Mouse (Mus musculus) heart, adult 2 months (tissue): ENCODE measurements around the gene Aldh16a1. TPM values are rescaled to one million over a fixed set of nuclear protein-coding genes. Genes with fewer than 3 reads are reported as not detected.

Experiments used
- DNase-seq, 2 experiments: peaks; one replicate each; pipeline ENCODE4 v3.0.0; 2021
- H3K27ac ChIP-seq: fragments of 200-600 bp; 2 replicates; pipeline ENCODE4 v1.8.1; 2022
- H3K27me3 ChIP-seq: fragments of 200-500 bp; 2 replicates; pipeline ENCODE4 v1.6.1; 2012; ENCODE audit warnings: mild to moderate bottlenecking, low read length, inconsistent platforms, mixed read lengths; ENCODE audit not compliant: control insufficient read depth, insufficient read depth
- H3K36me3 ChIP-seq: fragments of 200-500 bp; 2 replicates; pipeline ENCODE4 v1.6.1; 2012; ENCODE audit warnings: low read length, inconsistent platforms; ENCODE audit not compliant: control insufficient read depth, insufficient read depth
- H3K4me1 ChIP-seq: fragments of 200-500 bp; 2 replicates; pipeline ENCODE4 v1.6.1; 2011; ENCODE audit warnings: low read length; ENCODE audit not compliant: control insufficient read depth, insufficient read depth
- H3K4me3 ChIP-seq: fragments of 200-600 bp; 2 replicates; pipeline ENCODE4 v1.8.1; 2022
- H3K79me2 ChIP-seq: fragments of 200-500 bp; replicated peaks from 2 replicates; pipeline ENCODE4 v1.6.1; 2012; ENCODE audit warnings: mild to moderate bottlenecking, inconsistent platforms, low read length, moderate library complexity, mixed read lengths; ENCODE audit not compliant: control insufficient read depth, insufficient read depth
- H3K9ac ChIP-seq: fragments of 200-500 bp; 2 replicates; pipeline ENCODE4 v1.6.1; 2012; ENCODE audit warnings: low read depth, mild to moderate bottlenecking, control low read depth, inconsistent platforms, low read length, mixed read lengths
- CTCF ChIP-seq: fragments of 200-600 bp; IDR thresholded peaks from 2 replicates; pipeline ENCODE4 v1.8.1; 2022; ENCODE audit warnings: antibody characterized with exemption, mild to moderate bottlenecking, moderate library complexity
- EP300 ChIP-seq: fragments of 200-500 bp; IDR thresholded peaks from 2 replicates; pipeline ENCODE4 v1.6.1; 2011; ENCODE audit warnings: low read depth, low read length, control low read depth; ENCODE audit not compliant: insufficient read depth
- POLR2A ChIP-seq: fragments of 200-500 bp; IDR thresholded peaks from 2 replicates; pipeline ENCODE4 v1.6.1; 2011; ENCODE audit warnings: mild to moderate bottlenecking, low read depth, low read length, control low read depth; ENCODE audit not compliant: insufficient read depth
- WGBS: fragments of 180-500 bp; shearing (Covaris S2); methylation state at CpG from one replicate; pipeline ENCODE4 v1.1.7; 2018; 5-methylcytosine and 5-hydroxymethylcytosine counted together
- intact Hi-C: fragments of 180-260 bp; cut with DNase I; formaldehyde crosslinking; loops from one replicate; pipeline ENCODE4 v1.15.1; 2025
- polyA plus RNA-seq: library from polyadenylated mRNA; depleted of rRNA; stranded (reverse); fragments of >200 nt; gene quantifications from 2 replicates; pipeline ENCODE4 v1.2.3, GENCODE M21; 2012
- total RNA-seq, 2 experiments: library from RNA; stranded (reverse); gene quantifications; 2 replicates each; pipeline ENCODE4 v1.2.3; 2021

The Aldh16a1 gene
- total and polyA plus RNA-seq, 3 experiments: 19.7 to 25.1 (median 23.5) TPM

DNA sequence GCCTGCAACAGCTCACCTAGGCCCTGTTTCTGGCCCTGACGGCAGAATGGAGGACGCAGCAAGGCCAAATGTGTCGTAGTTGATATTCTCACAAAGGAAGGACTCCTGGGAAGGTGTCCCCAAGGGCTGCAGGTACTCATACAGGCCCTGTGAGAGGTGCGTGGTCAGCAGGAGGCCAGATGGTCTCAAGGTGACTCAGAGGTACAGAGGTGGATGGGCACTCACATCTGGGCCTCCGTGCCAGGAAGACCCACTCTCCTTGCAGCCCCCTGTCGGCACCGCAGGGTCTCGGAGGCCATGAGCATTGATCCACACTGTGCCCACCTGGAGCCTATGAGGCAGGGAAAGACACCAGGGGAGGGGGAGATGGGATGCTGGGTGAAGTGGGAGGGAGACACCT lies 8.9 kb downstream of the Aldh16a1 start:
- intact Hi-C loops: no loop called here
- Histone ChIP-seq H3K27ac (no peak overlapping the region), H3K9ac (no peak overlapping the region), H3K79me2 (no peaks in the 10 kb centered on the region), H3K36me3 (no peaks in the 10 kb centered on the region), H3K4me1 (peaks cover 2% of the 10 kb centered on the region), H3K27me3 (no peaks in the 10 kb centered on the region), H3K4me3 (no peak overlapping the region)
- DNase-seq: no peak
- 97% methylated on average over 8 of the region's 8 CpGs for WGBS
- TF ChIP-seq CTCF: no peak
- TF ChIP-seq EP300: no peak
- TF ChIP-seq POLR2A: no peak

DNA sequence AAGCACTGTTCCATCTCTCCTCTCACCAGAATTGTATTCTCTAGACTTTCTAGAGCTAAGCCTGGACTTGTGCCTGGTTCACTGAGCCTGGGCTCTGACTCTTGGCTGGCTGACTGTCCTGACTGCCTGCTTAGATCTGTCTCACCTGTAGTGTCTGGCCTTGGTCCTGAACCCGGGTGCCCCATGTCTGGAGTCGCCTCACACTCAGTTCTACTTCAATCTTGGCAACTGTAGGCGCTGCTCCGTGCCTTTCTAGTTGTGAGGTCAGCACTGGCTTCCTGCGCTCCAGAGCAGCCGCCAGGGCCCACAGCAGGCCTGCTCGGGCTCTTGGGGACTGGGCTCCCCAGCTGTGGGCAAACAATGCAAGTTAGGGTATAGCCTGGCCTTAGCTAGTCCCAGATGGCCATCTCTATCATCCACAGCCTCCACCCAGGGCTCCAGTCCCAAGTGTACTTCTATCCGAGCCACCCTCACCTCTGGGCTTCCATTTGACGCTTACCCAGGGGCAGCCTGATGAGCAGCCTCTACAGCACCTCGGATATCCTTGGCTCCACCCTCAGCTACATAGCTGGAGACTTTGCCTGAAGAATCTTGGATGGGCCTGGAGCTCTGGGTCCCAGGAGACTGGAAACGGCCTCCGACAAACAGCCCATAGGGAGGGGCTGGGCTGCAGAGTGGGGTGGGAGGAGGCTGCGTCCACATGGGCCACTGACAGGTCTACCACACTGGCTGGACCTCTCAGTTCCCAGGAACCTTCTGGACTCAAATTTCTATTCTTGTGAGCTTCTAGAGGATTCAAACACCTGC lies 9.8 kb downstream of the Aldh16a1 start:
- Histone ChIP-seq H3K79me2 (no peaks in the 10 kb centered on the region), H3K27me3 (no peaks in the 10 kb centered on the region), H3K4me1 (peaks cover 2% of the 10 kb centered on the region), H3K27ac (peak overlapping the region; percentile 31; the same call in 1 of the 2 replicates), H3K4me3 (no peak overlapping the region), H3K36me3 (no peaks in the 10 kb centered on the region), H3K9ac (no peak overlapping the region)
- TF ChIP-seq CTCF (no peak), POLR2A (no peak), EP300 (no peak)
- DNase-seq: peak in 1 of 2 experiments; percentile 54
- 72% methylated on average over 13 of the region's 13 CpGs for WGBS
- intact Hi-C loops: no loop called here

- 55% methylated on average over 5 of the region's 5 CpGs for WGBS
- H3K27me3 ChIP-seq: no peaks in the 10 kb centered on the region
- no peak for DNase-seq
- no peaks in the 10 kb centered on the region for H3K79me2 ChIP-seq
- H3K9ac ChIP-seq: no peak overlapping the region
- TF ChIP-seq EP300 (no peak), POLR2A (no peak), CTCF (no peak)
- intact Hi-C loops: no loop called here
- no peaks in the 10 kb centered on the region for H3K36me3 ChIP-seq
- no peak overlapping the region for H3K4me3 ChIP-seq
- no peak overlapping the region for H3K27ac ChIP-seq
- peaks cover 2% of the 10 kb centered on the region for H3K4me1 ChIP-seq
Measured at GRCm38 (mm10) chr7:45141914-45142313, 12.5 kb downstream of the Aldh16a1 start.

GRCm38 (mm10) chr7:45141319-45141718 lies 13.1 kb downstream of the Aldh16a1 start:
- Histone ChIP-seq H3K27ac (no peak overlapping the region), H3K79me2 (no peaks in the 10 kb centered on the region), H3K9ac (no peak overlapping the region), H3K36me3 (no peaks in the 10 kb centered on the region), H3K4me1 (peaks cover 2% of the 10 kb centered on the region), H3K4me3 (no peak overlapping the region), H3K27me3 (no peaks in the 10 kb centered on the region)
- intact Hi-C loops: no loop called here
- TF ChIP-seq POLR2A (no peak), EP300 (no peak), CTCF (no peak)
- DNase-seq: no peak
- WGBS: 83% methylated on average over 3 of the region's 3 CpGs

DNA sequence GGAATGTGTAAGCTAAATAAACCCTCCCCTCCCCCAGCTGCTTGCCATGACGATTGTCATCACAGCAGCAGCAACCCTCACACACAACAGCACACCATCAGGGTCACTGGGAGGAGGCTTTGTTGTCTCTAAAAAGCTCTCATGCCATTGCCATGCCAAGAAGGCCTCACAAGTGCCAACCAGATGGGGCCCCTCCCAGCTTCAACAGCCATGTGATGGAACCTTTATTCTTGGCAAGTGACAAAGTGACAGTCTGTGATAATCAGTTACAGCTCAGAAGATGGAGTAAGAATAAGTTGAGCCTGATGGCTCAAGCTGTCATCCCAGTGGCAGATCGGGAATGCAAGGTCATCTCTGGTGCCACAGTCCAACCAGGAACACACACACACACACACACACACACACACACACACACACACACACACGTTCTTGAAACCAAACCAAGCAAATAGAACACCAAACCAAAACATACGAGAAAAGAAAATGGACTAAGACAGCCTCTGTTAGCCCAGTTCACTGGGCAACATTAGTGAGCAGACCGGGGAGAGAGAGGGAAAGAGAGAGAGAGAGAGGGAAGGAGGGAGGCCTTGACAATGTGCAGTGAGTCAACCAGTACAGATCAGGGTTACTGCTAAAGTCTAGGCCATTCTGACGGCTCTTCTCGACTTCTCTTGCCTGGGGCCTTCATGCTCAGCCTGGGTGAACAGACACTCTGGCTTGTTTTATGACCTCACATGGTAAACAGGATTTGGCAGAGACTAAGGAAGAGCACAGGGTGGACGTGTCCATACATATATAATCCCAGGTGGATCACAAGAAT lies 14.3 kb downstream of the Aldh16a1 start:
- intact Hi-C loops: loop anchor here (5.0 kb wide), 1 partner anchor 158 kb away; no protein-coding TSS in a partner anchor
- Histone ChIP-seq H3K9ac (no peak overlapping the region), H3K36me3 (no peaks in the 10 kb centered on the region), H3K27me3 (no peaks in the 10 kb centered on the region), H3K79me2 (no peaks in the 10 kb centered on the region), H3K4me3 (no peak overlapping the region), H3K27ac (peak overlapping the region; percentile 17), H3K4me1 (peaks cover 3% of the 10 kb centered on the region)
- WGBS: 72% methylated on average over 8 of the region's 8 CpGs
- TF ChIP-seq EP300 (no peak), POLR2A (no peak), CTCF (no peak)
- no peak for DNase-seq

DNA sequence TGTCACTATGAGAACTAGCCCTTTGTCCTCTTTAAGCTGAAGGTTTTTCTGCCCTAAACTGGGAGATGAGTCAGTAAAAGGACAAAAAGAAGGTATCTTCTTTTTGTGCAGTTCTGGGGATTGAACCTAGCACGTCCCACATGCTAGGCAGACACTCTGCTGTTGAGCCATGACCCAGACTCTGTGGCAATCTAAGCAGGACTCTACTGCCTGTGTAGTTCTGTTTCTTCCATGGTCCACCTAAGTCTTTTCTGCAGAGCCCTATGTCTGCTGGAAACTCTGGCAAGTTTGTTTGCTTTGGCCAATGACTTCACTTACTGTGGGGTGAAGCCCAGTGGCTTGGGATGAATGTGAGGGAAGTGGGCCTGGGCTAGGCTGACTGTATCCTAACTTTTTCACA lies 16.0 kb downstream of the Aldh16a1 start:
- 97% methylated on average over 1 of the region's 1 CpGs for WGBS

More for the DNA sequence above, 16.0 kb downstream of the Aldh16a1 start:
- no peak for DNase-seq
- no peak overlapping the region for H3K4me3 ChIP-seq
- no peaks in the 10 kb centered on the region for H3K79me2 ChIP-seq
- H3K27ac ChIP-seq: no peak overlapping the region
- intact Hi-C loops: loop anchor here (5.0 kb wide), 1 partner anchor 156 kb away; no protein-coding TSS in a partner anchor
- peaks cover 5% of the 10 kb centered on the region for H3K4me1 ChIP-seq
- TF ChIP-seq CTCF: no peak
- no peak for TF ChIP-seq EP300
- TF ChIP-seq POLR2A: no peak
- H3K36me3 ChIP-seq: no peaks in the 10 kb centered on the region
- no peak overlapping the region for H3K9ac ChIP-seq
- H3K27me3 ChIP-seq: no peaks in the 10 kb centered on the region
